Mouse (Mus musculus): ENCODE measurements around the gene Il22ra2.

Il22ra2 gene
- long read RNA-seq, experiment 1 = 0 reads
- long read RNA-seq, experiment 2 = 0 reads

DNA sequence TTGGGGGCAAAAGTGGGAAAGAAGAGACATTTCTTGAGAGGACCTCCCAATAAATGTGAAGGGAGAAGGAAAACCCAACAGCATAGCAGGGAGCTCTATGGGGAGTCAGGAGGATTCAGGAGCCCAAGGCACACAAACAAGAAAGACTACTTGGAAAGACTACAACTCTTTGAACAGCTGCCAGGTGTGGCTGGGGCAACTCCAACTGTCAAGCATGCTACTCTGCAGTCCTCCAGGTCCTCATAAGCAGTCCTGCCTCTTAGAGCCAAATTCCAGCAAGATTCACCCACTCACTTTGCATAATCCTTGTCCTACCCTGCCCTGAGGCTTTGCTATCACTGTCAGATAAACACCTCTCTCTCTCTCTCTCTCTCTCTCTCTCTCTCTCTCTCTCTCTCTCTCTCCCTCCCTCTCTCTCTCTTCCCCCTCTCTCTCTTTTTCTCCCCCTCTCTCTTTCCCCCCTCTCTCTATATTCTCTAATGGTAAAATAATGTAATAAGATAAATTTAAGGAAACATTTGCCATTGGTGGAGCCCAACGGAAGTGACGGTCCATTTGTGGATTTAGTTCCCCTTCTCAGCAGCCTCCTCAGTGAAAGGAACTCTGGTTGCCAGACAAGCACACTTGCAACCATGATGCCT is at the start of gene Il22ra2:
Il22ra2 (plus strand) TSS at position 591 of the 641 bp plus-strand sequence.
- intact Hi-C loops (cut with DNase I) = no loop called here

DNA sequence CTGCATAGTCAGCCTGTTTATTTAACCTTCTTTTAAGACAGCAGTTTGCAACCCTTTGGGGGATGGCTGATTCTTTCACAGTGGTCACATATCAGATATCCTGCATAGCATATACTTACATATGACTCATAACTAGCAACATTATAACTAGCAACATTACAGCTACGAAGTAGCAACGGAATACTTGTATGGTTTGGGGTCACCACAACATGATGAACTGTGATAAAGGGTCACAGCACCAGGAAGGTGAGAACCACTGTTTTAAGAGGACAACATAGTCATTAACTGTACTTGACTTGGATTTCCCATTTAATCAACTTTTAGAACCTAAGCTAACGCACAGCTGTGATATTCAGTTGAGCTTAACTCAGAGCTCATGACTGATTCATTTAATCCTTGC is 44.2 kb upstream of the Il22ra2 start:
- intact Hi-C loops (cut with DNase I) = no loop called here

DNA sequence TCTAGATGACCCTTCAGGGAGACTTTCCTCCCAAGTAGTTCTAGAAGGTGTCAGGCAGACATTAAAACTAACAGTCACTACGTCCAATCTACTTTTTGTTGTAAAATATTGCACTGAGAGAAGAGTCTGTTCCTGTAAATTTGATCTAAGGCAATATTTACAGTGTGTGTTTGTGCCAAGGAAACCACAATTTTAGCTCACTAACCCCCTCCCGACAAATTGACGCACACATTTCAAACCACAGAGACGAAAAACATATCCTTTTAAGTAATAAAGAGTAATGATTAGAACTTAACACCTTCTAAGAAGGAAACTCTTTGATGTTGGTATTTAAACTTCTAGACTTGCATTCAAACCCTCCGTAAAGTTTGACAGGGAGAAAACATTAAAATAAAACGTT is 43.8 kb upstream of the Il22ra2 start:
- intact Hi-C loops (cut with DNase I) = no loop called here

DNA sequence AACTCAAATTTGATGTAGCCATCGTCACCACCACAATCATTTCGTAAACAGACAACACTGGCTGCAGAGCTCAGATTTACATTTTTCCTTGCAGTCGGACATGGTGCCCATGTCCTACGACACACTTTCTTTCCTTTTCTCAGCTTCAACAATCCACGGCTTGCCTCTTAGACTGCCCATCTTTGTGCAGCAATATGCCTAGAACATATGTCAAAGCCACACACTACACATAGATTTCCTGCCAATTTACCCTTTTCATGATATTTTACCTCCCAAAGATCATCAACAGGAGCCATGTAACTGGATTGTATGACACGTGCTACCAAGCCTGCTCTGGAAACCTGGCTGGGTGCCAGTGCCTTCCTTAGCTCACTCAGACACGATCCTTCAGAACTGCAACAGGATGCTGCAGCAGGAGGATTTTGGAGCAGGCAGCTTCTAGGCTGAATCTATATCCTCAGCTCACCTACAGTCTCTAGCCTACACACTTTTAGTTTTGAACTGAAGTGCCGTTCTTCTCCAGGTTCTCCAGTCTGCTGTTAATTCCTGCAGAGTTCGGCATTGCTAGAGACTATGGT is 43.3 kb upstream of the Il22ra2 start:
- intact Hi-C loops (cut with DNase I) = no loop called here

DNA sequence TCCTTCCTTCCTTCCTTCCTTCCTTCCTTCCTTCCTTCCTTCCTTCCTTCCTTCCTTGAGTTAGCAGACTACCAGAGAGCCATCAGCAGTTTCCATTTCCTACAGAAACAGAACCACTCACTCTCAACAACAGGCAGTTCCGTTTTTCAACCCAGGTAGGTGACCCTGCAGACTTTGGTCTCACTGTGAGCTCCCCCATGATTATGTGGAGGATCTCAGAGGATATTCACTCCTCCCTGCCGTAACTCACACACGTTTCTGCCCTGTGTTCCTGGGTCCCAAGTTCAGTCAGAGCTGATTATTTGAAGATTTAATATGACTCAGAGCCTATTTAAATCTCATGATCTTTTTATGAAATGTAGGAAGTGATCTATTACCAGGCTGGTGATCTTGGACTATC is 41.1 kb upstream of the Il22ra2 start:
- intact Hi-C loops (cut with DNase I) = no loop called here

DNA sequence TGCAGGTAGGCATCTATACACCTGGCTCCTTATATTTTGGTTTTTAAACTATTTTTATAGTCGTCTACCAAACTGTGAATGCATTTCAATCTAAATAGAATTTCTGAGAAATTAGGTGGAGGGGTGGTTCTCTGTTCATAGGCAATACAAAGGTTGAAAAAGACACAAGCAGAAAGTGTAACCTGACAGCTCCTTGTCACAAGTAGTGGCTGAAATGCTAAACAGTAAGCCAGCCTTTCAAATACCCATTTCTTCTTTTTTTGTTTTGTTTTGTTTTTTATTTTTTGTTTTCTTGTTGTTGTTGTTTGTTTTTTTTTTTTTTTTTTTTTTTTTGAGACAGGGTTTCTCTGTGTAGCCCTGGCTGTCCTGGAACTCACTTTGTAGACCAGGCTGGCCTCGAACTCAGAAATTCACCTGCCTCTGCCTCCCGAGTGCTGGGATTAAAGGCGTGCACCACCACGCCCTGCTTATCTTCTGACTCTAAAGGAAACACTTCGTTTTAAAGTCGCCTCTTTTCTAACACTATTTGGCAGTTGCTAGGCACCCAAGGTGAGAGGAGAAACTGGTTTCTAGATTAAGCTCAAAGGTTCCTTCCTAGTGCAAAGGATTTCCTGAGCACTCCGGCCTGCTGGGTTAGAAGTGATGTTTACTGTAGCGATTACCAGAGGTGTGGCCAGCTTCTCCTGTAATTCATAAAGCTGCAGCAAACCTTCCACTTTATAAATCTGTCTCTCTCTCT is 39.8 kb upstream of the Il22ra2 start:
- intact Hi-C loops (cut with DNase I) = no loop called here

DNA sequence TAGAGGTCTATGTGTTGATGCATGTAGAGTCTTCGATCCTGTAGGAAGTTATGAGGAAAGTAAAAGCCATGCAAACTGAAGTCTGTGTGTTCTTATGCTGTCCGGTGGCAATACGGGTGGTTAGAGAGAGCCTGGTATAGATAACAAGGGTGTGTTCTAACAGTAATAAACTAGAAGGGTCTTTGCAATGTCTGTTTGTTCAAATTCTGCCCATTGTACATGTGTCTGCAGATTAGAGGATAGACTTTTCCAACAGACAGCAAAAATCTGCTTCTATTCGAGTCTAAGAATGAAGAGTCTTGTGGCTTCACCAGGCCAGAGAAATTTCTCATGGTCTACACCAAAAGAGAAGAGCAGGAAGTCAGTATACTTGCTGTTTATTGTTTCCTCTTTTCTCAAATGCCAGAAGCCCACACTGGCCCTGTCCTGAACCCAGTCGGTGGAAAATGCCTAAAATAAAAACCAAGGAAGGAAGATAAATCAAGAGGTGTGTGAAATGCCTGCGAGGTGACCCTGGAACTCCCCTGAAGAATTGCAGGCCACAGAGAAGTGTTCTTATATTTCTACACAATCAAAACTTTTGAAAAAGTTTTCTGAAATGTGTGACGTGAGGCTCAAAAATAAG is 38.9 kb upstream of the Il22ra2 start:
- intact Hi-C loops (cut with DNase I) = no loop called here

DNA sequence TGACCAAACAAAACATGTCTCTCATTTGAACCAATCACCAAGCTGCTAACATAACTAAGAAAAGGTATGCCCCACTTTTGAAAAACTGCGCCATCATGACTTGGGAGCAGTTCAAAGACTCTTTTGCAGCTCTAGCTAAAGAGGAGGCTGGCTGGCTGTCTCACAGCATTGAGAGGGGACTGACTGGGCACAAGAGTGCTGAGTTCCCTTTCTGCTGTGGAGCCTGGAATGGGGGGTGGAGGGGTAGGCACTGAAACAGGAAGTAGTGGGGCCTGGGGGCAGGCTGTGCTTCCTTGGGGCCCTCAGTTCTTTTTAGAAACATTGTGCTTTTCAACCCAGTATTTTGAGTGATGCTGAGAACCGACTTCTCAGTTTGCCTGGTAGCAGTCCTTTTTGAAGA is 37.7 kb upstream of the Il22ra2 start:
- intact Hi-C loops (cut with DNase I) = no loop called here

DNA sequence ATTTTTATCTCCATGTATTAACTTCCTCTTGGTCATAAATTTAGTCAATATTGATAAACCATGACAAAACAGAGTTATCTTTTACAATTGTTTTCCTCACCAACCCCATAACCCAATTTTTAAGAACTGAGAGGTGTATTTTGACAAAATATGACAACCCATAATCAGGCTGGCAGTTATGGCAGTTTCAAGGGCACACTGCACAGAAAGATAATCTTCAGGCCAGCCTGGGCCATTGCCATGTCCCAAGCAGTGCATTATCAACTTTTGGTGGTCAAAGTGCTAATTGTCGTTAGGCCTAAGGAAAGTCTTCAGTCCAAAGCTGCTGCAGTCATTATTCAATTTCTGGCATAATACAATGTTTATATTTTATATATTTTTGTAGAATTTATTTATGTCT is 37.0 kb upstream of the Il22ra2 start:
- intact Hi-C loops (cut with DNase I) = no loop called here

DNA sequence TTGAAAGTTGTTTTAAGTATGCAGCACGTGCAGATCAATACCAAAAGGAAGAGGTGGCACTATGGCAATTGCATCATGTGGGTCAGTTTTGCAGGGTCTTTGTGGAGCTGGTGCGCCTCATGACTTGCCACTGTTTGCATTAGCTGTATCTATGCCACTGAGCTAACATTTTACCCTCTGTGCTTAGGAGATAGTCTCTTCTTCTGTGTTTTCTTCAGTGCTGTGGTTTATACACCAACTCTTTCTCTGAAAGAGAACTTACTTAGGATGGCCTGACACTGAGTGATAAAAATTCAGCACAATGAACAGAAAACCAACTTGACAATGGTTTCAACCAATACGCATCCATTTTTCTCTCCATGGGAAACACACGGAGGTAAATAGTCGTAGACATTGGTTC is 35.9 kb upstream of the Il22ra2 start:
- intact Hi-C loops (cut with DNase I) = no loop called here

DNA sequence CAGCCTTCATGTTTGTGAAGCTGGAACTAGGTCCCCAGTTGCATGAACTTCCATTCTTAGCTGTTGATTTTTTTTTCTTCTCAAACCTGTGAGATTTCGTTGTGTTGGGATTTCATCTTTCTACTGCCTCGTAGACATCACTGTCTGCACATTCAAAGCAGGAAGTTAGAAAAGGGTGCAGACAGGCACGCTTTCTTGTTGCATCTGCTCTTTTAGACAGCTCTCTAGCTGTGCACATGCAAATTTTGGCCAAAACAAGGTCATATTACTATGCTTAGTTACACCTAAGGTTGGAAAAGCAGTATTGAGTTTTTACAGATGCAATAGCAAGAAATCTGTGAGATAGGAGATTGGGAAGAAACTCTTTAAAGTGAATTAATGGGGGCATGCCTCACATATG is 34.5 kb upstream of the Il22ra2 start:
- intact Hi-C loops (cut with DNase I) = no loop called here

DNA sequence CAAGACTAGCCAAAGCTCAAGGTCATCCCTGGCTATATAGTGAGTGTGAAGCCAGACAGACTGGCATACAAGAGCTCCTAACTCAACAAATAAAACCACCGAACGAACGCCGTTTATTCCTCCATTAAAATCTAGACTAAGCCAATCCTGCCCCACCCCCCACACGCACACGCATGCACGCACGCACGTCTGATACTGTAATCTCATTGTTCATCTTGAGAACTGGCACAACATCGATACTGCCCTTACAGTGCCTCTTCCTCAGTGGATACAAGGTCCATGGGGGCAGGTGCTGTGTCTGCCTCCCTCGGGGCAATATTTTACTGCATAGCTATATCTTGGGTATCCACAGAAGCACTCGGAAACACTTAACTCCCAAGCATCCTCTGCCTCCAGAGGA is 32.2 kb upstream of the Il22ra2 start:
- intact Hi-C loops (cut with DNase I) = loop anchor here (10.0 kb wide), 1 partner anchor 315 kb away; the partner anchor contains the start of gene Pex7

DNA sequence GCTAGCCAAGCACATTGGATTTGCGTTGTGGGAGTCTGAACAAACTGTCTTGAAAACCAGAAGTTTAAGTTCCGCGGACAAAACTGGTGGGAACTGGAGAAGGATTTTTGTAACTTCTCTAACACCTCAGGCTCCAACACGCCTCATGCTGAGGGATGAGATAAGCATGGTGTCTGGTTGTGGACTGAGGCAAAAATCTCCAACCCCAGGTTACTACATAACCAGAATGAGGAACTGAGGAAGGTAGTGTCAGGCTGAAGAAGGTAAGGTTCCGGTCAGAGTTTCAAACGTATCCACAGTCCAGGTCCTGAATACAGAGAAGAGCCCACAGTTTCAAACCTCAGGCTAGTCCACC is 30.5 kb upstream of the Il22ra2 start:
- intact Hi-C loops (cut with DNase I) = loop anchor here (10.0 kb wide), 1 partner anchor 314 kb away; the partner anchor contains the start of gene Pex7

DNA sequence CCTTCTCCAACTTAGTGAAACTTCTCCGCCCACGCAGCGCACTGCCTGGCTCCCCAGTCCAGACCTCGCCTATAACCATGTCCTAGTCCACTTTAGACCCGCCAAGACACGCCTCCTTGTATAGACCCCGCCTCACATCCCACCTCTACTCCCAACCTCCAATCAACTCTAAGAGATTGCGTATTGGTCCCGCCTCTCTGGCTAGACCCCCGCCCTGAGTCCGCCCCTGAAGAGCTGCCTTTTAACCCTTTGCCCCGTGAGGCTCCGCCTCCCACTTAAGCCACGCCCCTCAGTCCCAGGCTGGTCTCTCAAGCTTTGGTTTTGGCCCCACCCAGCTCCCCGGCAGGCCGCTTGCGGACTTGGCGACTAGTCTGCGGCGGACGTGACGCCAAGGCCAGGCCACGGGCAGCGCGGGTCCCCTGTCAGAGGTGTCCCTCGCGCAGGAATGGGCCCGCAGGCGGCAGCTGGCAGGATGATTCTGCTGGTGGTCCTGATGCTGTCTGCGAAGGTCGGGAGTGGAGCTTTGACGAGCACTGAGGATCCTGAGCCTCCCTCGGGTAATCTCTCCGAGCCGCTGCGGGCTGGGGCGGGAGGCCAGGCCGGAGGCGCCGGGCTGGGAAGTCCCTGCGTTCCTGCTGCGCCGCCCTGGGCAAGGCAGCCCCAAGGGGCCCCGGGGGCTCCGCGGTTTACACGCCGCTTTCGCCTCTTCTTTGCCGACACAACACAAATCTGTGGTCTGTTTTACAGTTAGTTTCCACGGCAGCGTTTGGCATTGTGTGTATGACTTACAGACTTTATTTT is 30.0 kb upstream of the Il22ra2 start, which contains the start of gene Ifngr1:
Ifngr1 (plus strand) TSS at position 309 of the 801 bp plus-strand sequence.
- intact Hi-C loops (cut with DNase I) = loop anchor here (10.0 kb wide), 1 partner anchor 313 kb away; the partner anchor contains the start of gene Pex7

DNA sequence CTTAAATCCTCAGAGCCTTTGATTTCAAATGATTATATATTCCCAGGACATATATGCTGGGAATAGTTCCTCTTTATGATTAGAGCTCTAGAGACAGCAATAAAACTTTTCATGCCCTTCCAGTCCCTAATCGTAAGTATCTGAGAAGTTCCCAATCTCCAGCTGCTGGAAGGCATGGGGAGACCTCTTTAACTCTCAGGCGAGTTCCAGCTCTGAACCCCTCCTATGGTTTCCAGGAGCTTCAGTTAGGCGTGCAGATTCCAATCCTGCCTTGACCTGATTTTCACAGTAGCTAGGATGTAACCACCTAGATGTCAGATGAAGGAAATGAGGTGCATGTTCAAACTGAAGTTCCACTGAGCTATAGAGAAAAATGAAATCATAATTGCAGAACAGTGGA is 29.2 kb upstream of the Il22ra2 start:
- intact Hi-C loops (cut with DNase I) = loop anchor here (10.0 kb wide), 1 partner anchor 312 kb away; the partner anchor contains the start of gene Pex7

DNA sequence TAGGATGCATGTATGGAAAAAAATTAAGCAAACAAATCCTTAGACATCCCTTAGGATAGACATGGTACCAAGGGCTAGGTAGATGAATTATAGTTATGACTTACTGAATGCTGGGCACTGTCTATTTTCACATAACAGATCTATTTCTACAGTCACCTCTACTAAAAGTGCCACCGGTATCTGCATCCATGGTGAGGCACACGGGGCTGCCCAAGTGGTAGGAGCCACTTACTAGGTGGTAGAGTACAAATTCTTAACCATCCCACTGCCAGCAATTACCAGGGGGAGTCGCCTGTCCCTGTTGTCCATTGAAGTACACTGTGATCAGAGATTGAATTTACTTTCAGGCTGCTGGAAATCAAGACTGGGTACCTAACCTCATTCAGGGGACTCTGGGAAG is 28.5 kb upstream of the Il22ra2 start:
- intact Hi-C loops (cut with DNase I) = loop anchor here (10.0 kb wide), 1 partner anchor 312 kb away; the partner anchor contains the start of gene Pex7

DNA sequence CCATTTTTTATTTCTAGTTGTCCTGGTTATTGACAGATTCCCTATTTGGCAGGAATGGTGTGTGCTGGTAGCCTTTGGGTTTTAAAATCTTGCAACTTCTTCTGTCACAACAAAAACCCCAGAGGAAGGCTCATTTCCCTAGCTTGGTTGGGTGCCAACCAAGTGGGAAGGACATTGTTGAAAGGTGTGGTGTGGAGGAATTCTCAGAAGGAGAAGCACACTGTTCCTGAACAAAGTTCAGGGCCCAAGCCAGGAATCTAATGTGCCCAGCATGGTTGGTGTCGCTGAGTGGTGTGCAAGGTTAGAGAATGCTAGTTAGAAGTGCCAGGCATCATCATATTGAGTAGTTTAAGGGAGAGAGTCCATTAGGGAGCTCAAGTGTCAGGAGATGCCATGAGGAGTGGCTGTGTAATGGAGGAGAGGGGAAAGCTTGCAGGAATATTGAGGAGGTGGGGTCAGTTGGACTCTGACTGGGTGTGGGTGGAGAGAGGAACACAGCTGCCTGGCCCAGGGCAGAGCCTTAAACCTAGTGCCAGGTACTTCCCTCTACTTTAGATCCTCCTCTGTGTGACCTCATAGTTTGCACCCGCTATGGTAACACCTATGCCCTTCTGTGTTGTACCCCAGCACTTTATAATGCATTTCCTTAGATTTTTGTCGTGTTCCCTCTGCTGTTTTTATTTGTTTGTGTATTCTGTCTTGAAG is 27.4 kb upstream of the Il22ra2 start:
- intact Hi-C loops (cut with DNase I) = loop anchor here (10.0 kb wide), 1 partner anchor 310 kb away; the partner anchor contains the start of gene Pex7

DNA sequence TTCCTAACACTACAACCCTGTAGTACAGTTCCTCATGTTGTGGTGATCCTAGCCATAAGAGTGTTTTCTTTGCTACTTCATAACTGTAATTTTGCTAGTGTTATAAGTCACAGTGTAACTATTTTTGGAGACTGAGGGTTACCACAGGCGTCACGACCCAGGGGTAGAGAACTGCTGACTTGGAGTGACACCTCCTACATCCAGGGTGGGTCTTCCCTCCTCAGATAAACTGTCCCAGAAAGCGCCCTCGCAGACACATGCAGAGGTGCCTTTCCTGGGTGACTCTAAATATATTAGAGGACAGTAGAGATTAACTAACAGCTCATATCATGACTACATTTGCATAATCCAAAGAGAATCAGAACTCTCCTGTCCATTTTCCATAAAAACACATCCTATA is 24.9 kb upstream of the Il22ra2 start:
- intact Hi-C loops (cut with DNase I) = loop anchor here (10.0 kb wide), 1 partner anchor 308 kb away; the partner anchor contains the start of gene Pex7

DNA sequence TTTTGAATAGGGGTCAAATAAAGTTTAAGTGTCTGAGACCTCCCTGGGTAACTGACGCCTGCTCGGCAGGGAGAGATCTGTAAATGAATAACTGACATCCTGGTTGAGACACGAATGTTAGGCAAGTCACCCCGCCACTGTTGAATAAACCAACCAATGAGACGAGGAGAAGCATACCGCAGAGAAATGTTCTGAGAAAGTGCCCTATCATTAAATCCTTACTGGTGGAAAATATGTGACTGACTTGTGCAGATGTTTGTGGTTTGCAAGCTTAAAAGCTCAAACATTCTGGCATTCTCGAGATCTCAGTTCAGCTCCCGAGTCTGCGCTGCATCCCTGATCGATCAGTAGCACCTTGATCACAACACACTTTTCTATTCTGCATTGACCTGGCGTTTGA is 23.7 kb upstream of the Il22ra2 start:
- intact Hi-C loops (cut with DNase I) = loop anchor here (10.0 kb wide), 1 partner anchor 307 kb away; the partner anchor contains the start of gene Pex7

Data from adrenal gland (tissue).